Mouse (Mus musculus): Measurements from ENCODE around the gene Sos2. TPM values are rescaled to one million over a fixed set of nuclear protein-coding genes. Genes with fewer than 3 reads are reported as not detected.

Sos2 gene
- total RNA-seq, 2 experiments from 2014 or later: 30.7 to 34.9 TPM

DNA sequence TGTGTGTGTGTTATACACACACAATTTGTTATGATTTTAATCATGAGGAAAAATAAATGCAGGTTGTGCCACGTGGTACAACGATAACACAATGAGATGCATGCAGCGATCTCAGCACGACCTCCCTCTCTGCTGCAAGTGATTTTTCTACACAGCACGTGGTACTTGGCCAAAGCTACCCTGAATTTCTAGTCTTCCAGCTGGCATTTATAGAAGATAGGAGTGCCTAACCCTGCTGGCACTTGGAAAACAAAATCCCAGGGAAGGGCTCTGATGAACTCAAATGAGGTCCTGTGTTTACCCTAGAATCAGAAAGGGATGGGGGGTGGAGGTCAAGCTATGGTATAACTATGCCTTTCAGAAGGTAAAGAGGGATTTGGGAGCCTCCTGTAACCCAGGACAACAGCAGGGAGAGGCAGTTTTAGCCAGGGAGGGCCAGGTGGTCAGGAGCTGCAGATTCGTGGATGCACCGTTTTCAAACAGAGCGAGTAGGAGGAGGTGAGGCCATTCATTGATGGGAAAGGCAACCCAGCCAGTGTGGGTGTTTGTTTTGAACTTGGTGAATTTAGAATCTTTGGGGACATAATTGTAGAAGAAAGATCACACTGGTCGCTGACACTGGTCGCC, 144.9 kb downstream of the Sos2 start:
- no peak for DNase-seq (ENCODE audit: low spot score in 2 of 2)
- intact Hi-C loops (cut with DNase I): no loop called here

Small RNA genes lying within 50 kb of the gene (microRNA-seq; reads per million reads assigned to microRNA genes)
- gene Gm23018: 0 reads per million in 2 experiments

Other genes with a start within 250 kb of the Sos2 start
- gene Vcpkmt, start 98.8 kb downstream of the Sos2 start, total RNA-seq (2021): 10 to 100 TPM; 24.0 to 24.9 TPM
- gene L2hgdh, start 43.0 kb upstream of the Sos2 start, total RNA-seq (2021): 10 to 100 TPM; 19.4 to 19.6 TPM
- 10 to 100 TPM; 28.0 to 35.9 TPM for gene Atp5s, start 43.1 kb upstream of the Sos2 start, total RNA-seq (2021)
- 10 to 100 TPM; 25.0 to 27.8 TPM for gene Cdkl1, start 109.4 kb upstream of the Sos2 start, total RNA-seq (2021)
- 100 to 1,000 TPM; 236 to 246 TPM for gene Atl1, start 210.8 kb upstream of the Sos2 start, total RNA-seq (2021)
- gene Map4k5, start 211.3 kb upstream of the Sos2 start, total RNA-seq (2021): 10 to 100 TPM; 41.7 to 46.2 TPM